Mouse (Mus musculus): ENCODE data around the gene Tgfb2.

Tgfb2 gene

GRCm38 (mm10) chr1:186575629-186576028 lies 130.2 kb downstream of the Tgfb2 start:
- DNase-seq = no peak

GRCm38 (mm10) chr1:186575074-186575473 lies 130.7 kb downstream of the Tgfb2 start:
- no peak for DNase-seq

All from kidney, adult 8-10 months (tissue).